Mouse (Mus musculus): ENCODE results near the gene 1600002K03Rik. TPM values are rescaled to one million over a fixed set of nuclear protein-coding genes. Genes with fewer than 3 reads are reported as not detected.

The 1600002K03Rik gene
- polyA plus RNA-seq, 1 experiment from 2014 or later: 14.1 TPM

GRCm38 (mm10) chr10:80131316-80131951 is 41.3 kb upstream of the 1600002K03Rik start:
- TF ChIP-seq CTCF (IDR thresholded peaks at IDR 0.05; ENCODE audit: low read depth) (peak; percentile 5; the same call in 1 of the 2 replicates), EP300 (optimal IDR thresholded peaks at IDR 0.05) (no peak)
- 40% methylated on average over 55 of the region's 55 CpGs for WGBS
- Histone ChIP-seq H3K27me3 (ENCODE audit: control insufficient read depth, insufficient read depth, low read length) (no peaks in the 10 kb centered on the region), H3K27ac (replicated peaks) (no peak overlapping the region), H3K9me3 (ENCODE audit: control insufficient read depth, low read length) (no peaks in the 10 kb centered on the region), H3K36me3 (ENCODE audit: control insufficient read depth, insufficient read depth, low read length) (peaks cover 45% of the 10 kb centered on the region), H3K4me1 (replicated peaks; ENCODE audit: control insufficient read depth, insufficient read depth) (no peaks in the 10 kb centered on the region), H3K4me2 (replicated peaks; ENCODE audit: low read depth) (no peak overlapping the region), H3K9ac (ENCODE audit: low read length) (no peak overlapping the region), H3K4me3 (ENCODE audit: low read depth, low read length) (no peak overlapping the region)
- ATAC-seq (ENCODE audit: low FRiP score, low TSS enrichment): no peak
- DNase-seq (ENCODE audit: low spot score): peak; percentile 27

GRCm38 (mm10) chr10:80131952-80132350 is 40.8 kb upstream of the 1600002K03Rik start:
- Histone ChIP-seq H3K4me3 (ENCODE audit: low read depth, low read length) (no peak overlapping the region), H3K9ac (ENCODE audit: low read length) (no peak overlapping the region), H3K27me3 (ENCODE audit: control insufficient read depth, insufficient read depth, low read length) (no peaks in the 10 kb centered on the region), H3K36me3 (ENCODE audit: control insufficient read depth, insufficient read depth, low read length) (peaks cover 45% of the 10 kb centered on the region), H3K4me1 (replicated peaks; ENCODE audit: control insufficient read depth, insufficient read depth) (no peaks in the 10 kb centered on the region), H3K9me3 (ENCODE audit: control insufficient read depth, low read length) (no peaks in the 10 kb centered on the region), H3K27ac (replicated peaks) (no peak overlapping the region), H3K4me2 (replicated peaks; ENCODE audit: low read depth) (no peak overlapping the region)
- no peak for TF ChIP-seq EP300 (optimal IDR thresholded peaks at IDR 0.05)
- no peak for TF ChIP-seq CTCF (IDR thresholded peaks at IDR 0.05; ENCODE audit: low read depth)
- no peak for ATAC-seq (ENCODE audit: low FRiP score, low TSS enrichment)
- no peak for DNase-seq (ENCODE audit: low spot score)
- 68% methylated on average over 27 of the region's 27 CpGs for WGBS

- no peak overlapping the region for H3K9ac ChIP-seq (ENCODE audit: low read length)
- 64% methylated on average over 8 of the region's 8 CpGs for WGBS
- H3K4me2 ChIP-seq (replicated peaks; ENCODE audit: low read depth): no peak overlapping the region
- peaks cover 32% of the 10 kb centered on the region for H3K36me3 ChIP-seq (ENCODE audit: control insufficient read depth, insufficient read depth, low read length)
- no peak for ATAC-seq (ENCODE audit: low FRiP score, low TSS enrichment)
- no peak overlapping the region for H3K27ac ChIP-seq (replicated peaks)
- peak; percentile 30 for DNase-seq (ENCODE audit: low spot score)
- H3K9me3 ChIP-seq (ENCODE audit: control insufficient read depth, low read length): no peaks in the 10 kb centered on the region
- no peaks in the 10 kb centered on the region for H3K4me1 ChIP-seq (replicated peaks; ENCODE audit: control insufficient read depth, insufficient read depth)
- H3K4me3 ChIP-seq (ENCODE audit: low read depth, low read length): no peak overlapping the region
- TF ChIP-seq EP300 (optimal IDR thresholded peaks at IDR 0.05): no peak
- TF ChIP-seq CTCF (IDR thresholded peaks at IDR 0.05; ENCODE audit: low read depth): peak; percentile 40
- H3K27me3 ChIP-seq (ENCODE audit: control insufficient read depth, insufficient read depth, low read length): no peaks in the 10 kb centered on the region
Observed at GRCm38 (mm10) chr10:80133226-80133849, 39.4 kb upstream of the 1600002K03Rik start.

GRCm38 (mm10) chr10:80134421-80134820 is 38.3 kb upstream of the 1600002K03Rik start:
- DNase-seq (ENCODE audit: low spot score): peak; percentile 22
- H3K9ac ChIP-seq (ENCODE audit: low read length): no peak overlapping the region
- no peak overlapping the region for H3K4me2 ChIP-seq (replicated peaks; ENCODE audit: low read depth)
- ATAC-seq (ENCODE audit: low FRiP score, low TSS enrichment): no peak
- WGBS: 84% methylated on average over 9 of the region's 9 CpGs
- H3K27ac ChIP-seq (replicated peaks): no peak overlapping the region
- no peaks in the 10 kb centered on the region for H3K4me1 ChIP-seq (replicated peaks; ENCODE audit: control insufficient read depth, insufficient read depth)
- TF ChIP-seq CTCF (IDR thresholded peaks at IDR 0.05; ENCODE audit: low read depth): no peak
- no peak for TF ChIP-seq EP300 (optimal IDR thresholded peaks at IDR 0.05)
- H3K27me3 ChIP-seq (ENCODE audit: control insufficient read depth, insufficient read depth, low read length): no peaks in the 10 kb centered on the region
- H3K4me3 ChIP-seq (ENCODE audit: low read depth, low read length): no peak overlapping the region
- no peaks in the 10 kb centered on the region for H3K9me3 ChIP-seq (ENCODE audit: control insufficient read depth, low read length)
- H3K36me3 ChIP-seq (ENCODE audit: control insufficient read depth, insufficient read depth, low read length): peaks cover 22% of the 10 kb centered on the region

- Histone ChIP-seq H3K4me3 (ENCODE audit: low read depth, low read length) (no peak overlapping the region), H3K9me3 (ENCODE audit: control insufficient read depth, low read length) (no peaks in the 10 kb centered on the region), H3K27me3 (ENCODE audit: control insufficient read depth, insufficient read depth, low read length) (no peaks in the 10 kb centered on the region), H3K9ac (ENCODE audit: low read length) (no peak overlapping the region), H3K4me2 (replicated peaks; ENCODE audit: low read depth) (no peak overlapping the region), H3K36me3 (ENCODE audit: control insufficient read depth, insufficient read depth, low read length) (peaks cover 15% of the 10 kb centered on the region), H3K4me1 (replicated peaks; ENCODE audit: control insufficient read depth, insufficient read depth) (no peaks in the 10 kb centered on the region), H3K27ac (replicated peaks) (no peak overlapping the region)
- DNase-seq (ENCODE audit: low spot score) (no peak), ATAC-seq (ENCODE audit: low FRiP score, low TSS enrichment) (no peak)
- TF ChIP-seq CTCF (IDR thresholded peaks at IDR 0.05; ENCODE audit: low read depth) (no peak), EP300 (optimal IDR thresholded peaks at IDR 0.05) (no peak)
- 70% methylated on average over 10 of the region's 10 CpGs for WGBS
Observed at GRCm38 (mm10) chr10:80135161-80135560, 37.6 kb upstream of the 1600002K03Rik start.

GRCm38 (mm10) chr10:80135641-80136040 is 37.1 kb upstream of the 1600002K03Rik start:
- TF ChIP-seq EP300 (optimal IDR thresholded peaks at IDR 0.05) (no peak), CTCF (IDR thresholded peaks at IDR 0.05; ENCODE audit: low read depth) (no peak)
- Histone ChIP-seq H3K9me3 (ENCODE audit: control insufficient read depth, low read length) (no peaks in the 10 kb centered on the region), H3K4me1 (replicated peaks; ENCODE audit: control insufficient read depth, insufficient read depth) (no peaks in the 10 kb centered on the region), H3K27me3 (ENCODE audit: control insufficient read depth, insufficient read depth, low read length) (no peaks in the 10 kb centered on the region), H3K27ac (replicated peaks) (no peak overlapping the region), H3K9ac (ENCODE audit: low read length) (no peak overlapping the region), H3K36me3 (ENCODE audit: control insufficient read depth, insufficient read depth, low read length) (peaks cover 14% of the 10 kb centered on the region; the same call in 1 of the 2 replicates), H3K4me2 (replicated peaks; ENCODE audit: low read depth) (no peak overlapping the region), H3K4me3 (ENCODE audit: low read depth, low read length) (no peak overlapping the region)
- ATAC-seq (ENCODE audit: low FRiP score, low TSS enrichment) (no peak), DNase-seq (ENCODE audit: low spot score) (no peak)
- 83% methylated on average over 1 of the region's 1 CpGs for WGBS
